Mouse (Mus musculus) adipocyte (in vitro differentiated cells): ENCODE measurements around the gene Ankfy1.
"Not testable (repeated sequence)": the region's sequence is repeated elsewhere in the genome, so short reads cannot be mapped to it uniquely, and the experiment has no call there.

Experiments
- DNase-seq: peaks from one replicate; pipeline ENCODE4 v3.0.0-alpha.2; 2016; ENCODE audit warnings: low spot score

Gene Ankfy1

DNA sequence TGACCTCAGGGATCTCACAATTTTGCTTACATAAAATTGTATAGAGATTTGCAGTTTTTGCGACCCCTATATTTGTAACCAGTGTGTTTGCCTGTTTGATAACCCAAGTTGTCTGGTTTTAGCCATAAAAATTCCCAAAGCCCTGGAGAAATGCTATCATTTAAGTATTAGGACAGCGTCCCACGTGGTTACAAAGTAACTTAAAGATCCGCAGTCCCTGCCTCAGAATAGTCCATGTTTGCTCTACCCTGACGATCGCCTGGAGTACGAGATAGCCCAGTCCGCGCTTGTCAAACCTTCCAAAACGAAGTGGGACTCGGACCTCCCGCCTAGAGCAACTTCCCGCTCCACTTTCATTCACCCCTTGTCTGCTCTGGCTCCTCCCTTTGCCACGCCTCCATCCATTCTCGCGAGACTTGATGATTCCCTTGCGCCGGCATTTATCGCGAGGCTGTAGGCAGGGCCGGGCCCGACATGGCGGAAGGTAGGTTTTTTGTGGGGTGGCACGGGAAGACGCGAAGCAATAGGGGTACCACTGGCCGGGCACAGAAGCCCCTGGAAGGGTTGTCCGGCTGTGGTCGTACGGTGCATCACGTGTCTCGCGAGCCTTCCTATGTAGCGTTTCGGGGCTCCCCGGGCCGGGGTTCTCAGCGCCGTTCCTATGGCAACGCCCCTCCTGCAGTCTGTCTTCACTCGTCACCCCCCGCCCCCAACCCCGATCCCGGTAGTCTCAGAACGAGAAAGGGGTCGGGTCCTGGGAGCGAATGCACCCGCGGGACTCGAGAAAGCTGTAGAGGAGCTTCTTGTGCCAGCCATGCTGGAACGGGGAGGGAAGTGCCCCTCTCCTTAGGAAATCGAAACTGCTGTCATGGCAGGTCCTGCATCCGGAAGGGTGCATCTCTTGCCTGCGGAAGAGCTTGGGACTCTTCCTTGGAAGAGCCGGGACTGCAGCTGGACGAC lies at the start of gene Ankfy1:
Gene Ankfy1, plus strand, starts transcription at position 456 of the 960 bp plus-strand sequence.
- peak; percentile 96 for DNase-seq

DNA sequence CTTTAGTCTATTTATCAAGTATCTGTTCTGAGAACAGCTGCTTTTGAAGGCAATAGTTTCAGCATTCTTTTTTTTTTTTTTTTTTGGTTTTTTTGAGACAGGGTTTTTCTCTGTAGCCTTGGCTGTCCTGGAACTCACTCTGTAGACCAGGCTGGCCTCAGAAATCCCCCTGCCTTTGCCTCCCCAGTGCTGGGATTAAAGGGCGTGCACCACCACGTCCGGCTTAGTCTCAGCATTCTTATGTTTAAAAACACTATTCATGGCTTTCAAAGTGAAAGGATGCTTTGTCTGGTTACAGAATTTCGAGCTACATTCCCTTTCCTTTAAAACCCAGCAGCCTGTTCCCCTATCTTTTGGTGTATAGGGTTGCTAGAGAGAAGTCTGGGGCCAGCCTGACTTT lies 47.1 kb upstream of the Ankfy1 start:
- no peak for DNase-seq

DNA sequence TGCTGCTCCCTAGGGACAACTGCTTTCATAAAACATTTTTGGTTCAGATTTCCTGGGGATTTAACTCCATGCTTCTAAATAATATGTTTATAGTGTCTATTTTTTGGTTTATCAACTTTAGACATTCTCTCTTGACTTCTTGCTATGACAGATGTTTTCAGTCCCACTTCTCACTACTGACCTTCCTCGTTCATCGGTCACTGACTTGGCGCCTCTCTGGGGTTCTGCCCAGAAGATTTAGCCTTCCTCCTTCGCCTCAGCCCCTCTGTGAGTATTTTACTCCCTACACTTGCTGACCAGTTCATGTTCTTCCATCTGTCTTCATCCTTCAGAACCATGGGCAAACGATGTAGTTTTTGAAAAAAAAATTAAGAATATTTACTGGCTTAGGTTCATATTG lies 44.4 kb upstream of the Ankfy1 start:
- no peak for DNase-seq

DNA sequence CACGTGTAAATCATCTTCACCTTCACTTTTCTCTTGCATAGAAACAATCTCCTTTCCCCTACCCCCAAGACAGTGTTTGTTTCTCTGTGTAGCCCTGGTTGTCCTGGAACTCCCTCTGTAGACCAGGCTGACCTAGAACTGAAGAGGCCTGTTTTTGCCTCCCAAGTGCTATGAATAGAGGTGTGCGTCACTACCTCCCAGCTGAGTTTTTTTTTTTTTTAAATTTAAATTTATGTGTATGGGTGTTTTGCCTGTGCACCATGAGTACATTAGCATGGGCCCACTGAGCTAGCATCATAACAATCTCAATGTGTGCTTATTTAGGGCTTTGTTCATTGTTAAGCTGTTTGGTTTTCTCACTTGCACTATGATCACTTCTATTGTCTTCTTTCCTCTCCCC lies 39.5 kb upstream of the Ankfy1 start:
- no peak for DNase-seq

DNA sequence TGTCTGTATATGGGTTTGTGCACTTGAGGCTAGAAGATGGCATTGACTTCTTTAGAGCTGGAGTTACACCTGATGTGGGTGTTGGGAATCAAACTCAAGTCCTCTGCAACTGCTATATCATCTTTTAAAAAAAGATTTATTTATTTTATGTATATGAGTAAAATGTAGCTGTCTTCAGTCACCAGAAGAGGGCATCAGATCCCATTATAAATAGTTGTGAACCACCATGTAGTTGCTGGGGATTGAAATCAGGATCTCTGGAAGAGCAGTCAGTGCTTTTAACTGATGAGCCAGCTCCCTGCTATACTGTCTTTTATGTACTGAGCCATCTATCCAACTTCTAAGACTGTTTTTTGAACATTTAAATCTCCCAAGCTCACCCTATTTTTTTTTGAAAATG lies 29.9 kb upstream of the Ankfy1 start:
- DNase-seq = no peak

DNA sequence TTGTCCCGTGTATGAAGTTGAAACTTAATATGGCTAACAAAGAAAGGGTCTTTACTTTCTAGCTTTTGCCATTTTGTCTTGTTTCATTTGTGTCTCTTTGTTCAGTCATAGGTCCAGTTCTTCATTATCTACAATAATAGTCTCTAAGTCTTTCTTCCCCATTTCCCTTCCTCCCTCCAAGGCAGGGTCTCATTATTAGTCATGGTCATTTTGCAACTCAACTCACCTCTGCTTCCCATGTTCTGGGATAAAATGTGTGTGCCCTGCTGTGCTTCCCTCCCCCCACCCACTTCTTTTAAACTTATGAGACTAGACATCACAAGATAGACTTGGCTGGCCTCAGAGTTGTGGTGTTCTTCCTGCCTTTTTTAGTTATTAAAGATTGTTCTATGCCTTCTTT lies 29.4 kb upstream of the Ankfy1 start:
- DNase-seq = no peak

DNA sequence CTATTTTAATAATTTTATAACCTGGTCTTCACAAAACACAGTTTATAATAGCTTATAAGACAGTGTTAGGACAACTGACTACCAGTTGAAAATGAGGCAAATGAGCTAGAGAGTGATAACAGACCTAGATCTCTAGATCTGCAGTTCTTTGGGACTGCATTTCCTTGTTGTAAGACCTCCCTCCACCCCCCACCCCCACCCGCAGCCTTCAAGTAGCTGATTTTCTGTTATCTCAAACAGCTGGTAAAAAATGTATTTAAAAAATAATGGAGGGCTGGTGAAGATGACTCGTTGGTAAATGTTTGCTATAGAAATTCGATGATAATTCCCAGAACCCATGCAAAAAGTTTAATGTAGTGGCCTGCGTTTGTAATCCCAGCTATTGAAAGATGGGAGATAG lies 25.2 kb upstream of the Ankfy1 start:
- no peak for DNase-seq

DNA sequence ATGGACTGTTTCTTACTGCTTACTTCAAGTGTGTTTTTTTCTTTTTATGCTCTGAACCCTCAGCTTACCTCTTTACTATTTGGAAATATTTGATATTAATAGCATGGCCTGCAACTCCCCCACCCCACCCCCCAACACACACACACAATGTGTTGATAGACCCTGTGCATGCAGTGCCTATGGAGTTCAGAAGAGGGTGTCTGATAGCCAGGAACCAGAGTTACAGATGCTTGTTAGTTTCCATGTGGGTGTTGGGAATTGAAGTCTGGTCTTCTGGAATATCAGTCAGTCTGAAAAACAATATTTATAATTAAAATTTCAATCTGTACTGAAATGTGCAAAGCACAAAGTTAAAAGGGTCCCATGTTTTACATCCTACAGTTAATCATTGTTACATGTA lies 19.2 kb upstream of the Ankfy1 start:
- no peak for DNase-seq

DNA sequence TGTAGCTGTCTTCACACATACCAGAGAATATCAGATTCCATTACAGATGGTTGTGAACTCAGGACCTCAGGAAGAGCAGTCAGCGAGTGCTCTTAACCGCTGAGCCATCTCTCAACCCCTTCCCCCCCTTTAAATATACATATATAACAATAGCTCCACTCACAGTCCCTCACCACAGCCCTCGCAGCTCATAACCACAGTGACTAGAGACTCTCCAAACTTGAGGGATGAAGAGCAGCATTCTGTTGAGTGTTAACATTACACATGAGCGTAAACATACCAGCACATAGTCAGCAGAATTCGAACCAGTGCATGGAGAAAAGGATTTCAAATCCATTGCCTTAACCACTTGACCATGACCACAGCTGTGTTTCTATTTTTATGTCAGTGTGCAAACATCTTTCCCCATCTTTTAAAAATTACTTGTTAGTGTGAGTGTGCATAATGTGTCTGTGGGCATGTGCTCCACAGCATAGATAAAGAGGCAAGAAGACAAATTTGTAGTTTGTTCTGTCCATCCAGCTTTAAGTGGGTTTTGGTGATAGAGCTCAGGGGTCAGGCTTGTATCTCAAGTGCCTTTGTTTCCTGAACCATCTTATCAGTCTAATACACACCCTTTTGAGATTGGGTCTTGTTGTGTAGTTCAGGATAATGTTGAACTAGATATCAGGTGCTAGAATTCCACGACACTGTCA lies 18.4 kb upstream of the Ankfy1 start:
- DNase-seq = no peak

DNA sequence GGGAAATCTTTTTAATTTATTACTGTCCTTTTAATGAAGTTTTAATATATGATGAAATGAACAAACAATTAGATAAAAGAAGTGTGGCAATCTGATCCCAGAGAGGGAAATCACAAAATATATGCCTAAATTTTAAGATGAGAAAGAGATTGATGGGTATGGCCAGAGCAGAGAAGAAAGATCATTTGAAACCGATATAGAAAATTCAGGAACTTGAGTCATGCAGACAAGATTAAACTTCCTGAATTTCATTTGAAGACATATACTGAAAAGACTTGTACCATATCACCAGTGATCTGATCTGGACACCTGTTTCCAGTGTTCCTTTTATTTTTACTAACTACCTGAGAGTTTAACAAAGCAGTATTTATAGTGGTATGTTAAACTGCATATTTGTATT lies 17.4 kb upstream of the Ankfy1 start:
- no peak for DNase-seq

DNA sequence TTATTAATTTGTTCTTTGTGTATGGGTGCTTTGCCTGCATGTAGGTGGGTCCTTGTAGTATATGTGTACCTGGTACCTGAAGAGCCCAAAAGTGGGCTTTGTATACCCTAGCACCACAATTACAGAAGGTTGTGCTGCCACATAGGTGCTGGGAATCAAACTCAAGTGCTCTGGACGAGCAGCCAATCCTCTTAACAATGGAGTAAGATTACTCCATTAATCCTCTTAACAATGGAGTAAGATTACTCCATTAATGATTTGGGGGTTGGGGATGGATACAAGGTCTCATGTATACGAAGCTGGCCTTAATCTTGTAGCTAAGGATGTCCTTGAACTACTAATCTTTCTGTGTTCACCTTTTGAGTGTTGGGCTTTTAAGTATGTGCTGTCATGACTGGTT lies 14.5 kb upstream of the Ankfy1 start:
- no peak for DNase-seq

DNA sequence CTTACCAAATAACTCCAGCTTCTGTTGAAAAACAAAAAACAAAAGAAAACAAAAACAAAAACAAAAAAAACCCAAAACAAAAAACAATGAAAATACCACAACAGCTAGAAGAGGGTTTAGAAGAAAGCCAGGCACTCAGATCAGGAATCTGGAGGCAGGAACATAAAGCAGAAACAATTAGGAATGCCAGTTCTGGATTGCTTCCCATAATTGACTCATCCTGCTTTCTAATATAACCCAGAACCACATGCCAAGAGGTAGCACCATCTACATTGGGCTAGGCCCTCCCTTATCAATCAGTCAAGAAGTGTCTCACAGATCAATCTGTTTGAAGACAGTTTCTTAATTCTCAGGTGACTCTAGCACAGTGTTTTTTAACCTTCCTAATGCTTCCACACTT lies 9.1 kb upstream of the Ankfy1 start:
- no peak for DNase-seq

DNA sequence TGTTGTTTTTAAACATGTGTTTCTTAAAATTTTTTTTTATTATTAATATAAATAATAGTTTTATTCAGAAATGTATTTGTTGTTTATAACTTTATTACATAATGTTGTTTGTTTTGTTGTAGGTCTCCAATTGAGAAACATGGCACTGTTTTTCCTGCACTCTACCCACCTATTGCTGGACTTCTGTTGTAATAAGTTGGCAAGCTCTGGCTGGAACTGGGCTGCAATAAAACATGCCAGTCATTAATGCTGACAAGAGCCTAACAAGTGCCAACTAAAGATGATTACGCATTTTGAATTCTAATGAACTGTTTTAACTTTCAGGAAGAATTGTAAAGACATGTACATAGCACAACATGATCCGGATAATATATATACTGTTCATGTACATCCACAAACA lies 6.4 kb upstream of the Ankfy1 start:
- peak; percentile 86 for DNase-seq

DNA sequence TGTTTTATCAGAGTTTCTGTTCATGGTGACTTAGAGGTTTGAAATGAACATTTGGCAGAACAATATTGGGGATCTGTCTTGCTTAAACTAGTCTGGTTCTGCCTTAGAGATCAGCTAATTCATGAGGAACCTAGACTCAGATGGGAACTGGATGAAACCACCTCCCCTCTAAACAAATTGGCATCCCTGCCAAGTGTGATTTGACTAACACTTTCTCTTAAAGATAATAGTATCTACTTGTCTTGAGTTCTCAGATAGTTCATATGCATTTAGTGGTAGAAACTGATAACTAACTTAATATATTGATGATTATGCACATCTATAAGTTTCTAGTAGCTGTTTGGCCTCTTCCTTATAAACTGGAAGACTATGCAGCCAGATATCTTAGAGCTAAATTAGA lies 3.1 kb upstream of the Ankfy1 start:
- no peak for DNase-seq

DNA sequence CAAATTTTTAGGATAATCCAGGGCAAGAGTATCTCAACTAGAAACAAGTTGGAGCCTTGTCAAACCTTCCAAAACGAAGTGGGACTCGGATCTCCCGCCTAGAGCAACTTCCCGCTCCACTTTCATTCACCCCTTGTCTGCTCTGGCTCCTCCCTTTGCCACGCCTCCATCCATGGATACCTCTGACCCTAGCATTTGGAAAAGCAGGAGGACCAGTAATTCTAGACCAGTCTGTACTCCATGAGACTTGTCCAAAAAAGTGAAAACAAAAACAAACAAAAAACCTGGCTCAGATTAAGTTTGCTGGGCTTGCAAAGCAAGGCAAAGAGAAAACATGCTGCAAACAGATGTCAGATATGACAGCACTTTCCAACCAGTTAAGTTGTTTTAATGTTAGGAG lies 1.6 kb upstream of the Ankfy1 start:
- DNase-seq = peak; percentile 78

DNA sequence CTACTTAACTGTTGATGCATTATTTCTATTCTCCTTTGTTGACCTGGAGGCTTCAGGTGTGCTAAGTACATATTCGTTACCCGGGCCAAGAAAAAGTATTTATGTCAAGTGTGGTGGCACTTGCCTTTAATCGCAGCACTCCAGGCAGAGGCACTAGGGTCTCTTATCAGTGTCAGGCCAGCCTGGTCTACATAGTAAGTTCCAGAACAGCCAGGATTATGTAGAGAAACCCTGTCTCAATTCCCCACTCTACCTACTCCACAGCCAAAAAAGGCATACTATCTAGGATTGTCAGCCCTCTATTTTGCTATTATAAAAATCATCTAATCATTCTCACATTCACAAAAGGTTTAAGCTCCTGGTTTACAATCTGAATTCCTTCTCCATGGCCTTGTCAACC lies 691 bp upstream of the Ankfy1 start:
- DNase-seq = no peak

DNA sequence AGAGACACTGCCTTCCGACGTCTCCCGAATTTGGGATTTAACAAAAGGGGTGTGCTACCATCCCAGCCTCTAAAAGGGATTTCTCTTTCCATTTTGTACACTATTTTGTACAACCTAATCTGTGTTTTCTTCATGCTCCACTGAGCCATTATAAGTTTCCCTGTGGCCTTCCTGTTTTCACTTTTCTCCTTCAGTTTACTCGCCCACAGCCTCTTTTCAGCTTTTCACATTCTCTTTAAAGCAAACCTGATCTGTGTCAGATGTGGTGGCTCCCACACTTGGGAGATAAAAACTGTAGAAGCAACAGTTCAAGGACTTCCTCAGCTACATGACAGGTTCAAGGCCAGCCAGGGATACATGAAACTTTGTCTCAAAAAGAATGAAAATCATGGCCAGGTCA lies 2.5 kb downstream of the Ankfy1 start:
- DNase-seq = no peak

DNA sequence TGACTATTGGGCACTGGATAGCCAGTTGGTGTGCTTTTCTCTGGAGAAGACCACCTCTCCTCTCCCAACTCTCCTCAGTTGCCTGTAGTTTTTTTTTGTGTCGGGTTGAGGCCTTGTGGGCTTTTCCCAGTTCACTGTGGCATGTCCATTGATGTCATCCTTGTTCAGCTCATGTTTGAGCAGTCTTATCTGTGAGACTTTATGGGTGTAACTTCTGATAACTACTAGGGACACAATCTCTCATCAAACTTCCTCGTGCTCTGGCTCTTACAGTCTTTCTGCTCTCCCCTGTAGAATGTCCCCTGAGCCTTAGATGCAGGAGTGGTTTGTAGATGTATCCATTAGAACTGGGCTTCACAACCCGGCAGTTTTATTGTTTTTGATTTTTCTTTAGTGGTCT lies 5.2 kb downstream of the Ankfy1 start:
- DNase-seq = no peak

DNA sequence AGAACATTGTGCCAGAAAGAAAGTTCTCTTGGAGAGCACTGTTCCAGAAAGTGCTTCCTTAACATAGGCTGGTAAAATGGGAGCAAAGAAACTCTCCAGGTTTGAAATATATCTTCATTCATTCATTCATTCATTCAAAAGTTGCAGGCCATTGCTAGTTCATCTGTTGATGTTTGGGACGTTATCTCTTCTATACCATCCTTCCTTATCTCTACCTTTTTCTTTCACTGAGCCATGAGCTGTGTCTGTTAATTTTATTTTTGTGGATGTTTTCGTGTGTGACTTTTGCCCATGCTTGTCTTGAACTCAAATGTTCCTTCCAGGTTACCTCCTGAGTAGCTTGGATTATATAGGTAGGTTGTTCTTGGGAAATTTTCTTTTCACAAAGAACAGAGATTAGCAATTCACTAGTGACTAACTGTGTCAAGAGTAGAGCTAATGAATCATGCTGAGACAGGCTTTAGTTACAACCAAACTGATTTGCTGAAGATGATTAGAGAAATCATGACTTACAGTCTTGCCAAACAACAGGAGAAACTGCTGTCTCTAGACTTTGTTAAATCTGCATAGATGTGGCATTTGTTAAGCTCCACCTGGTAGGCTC lies 6.7 kb downstream of the Ankfy1 start:
- no peak for DNase-seq

DNA sequence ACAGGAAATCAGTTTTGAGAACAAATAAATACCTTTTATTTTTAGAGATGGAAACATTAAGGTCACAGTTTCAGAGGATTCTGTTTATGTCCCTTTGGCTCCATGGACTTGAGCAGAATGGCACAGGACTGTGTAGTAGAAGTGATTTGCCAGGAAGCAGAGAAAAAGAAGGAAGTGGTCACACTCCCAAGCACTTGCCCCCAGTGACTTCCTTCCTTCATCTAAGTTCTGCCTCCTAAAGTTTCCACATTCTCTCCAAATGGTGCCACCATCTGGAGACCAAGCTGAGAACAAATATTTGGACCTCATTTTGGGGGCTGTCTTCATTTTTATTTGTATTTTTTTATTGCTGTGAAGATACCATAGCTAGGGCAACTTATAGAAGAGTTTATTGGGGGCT lies 7.5 kb downstream of the Ankfy1 start:
- DNase-seq = no peak

DNA sequence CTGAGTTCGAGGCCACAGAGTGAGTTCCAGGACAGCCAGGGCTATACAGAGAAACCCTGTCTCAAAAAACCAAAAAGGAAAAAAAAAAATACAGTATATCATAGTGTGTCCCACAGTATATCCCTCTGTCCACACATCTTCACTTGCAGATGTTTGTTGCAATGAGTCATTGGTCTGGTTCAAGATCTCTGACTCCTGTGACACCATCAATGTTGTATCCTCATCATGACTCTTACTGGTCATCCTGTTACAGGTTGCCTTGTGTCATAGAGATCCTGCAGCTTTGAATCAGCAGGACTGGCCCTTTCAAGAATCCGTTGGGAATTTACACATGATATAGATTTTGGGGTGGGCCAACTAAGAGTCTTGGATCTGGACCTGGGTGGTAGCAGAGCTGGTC lies 15.3 kb downstream of the Ankfy1 start:
- DNase-seq = not testable (repeated sequence)

DNA sequence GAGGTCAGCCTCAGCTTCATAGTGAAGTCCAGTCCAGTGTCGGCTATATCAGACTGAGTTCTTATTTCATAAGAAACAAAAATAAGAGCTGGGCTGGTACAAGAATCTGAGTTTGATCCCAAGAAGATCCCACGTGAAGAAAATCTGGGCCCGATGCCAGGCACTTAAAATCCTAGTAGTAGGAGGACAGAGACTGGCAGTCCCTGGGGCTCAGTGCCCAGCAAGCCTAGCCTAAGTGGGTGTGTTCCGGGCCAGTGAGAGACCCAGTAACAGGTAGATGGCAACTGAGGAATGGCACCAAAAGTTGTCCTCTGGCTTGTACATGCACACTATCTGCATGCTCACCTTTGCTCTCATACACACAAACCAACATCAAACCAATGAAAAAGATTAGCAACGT lies 22.9 kb downstream of the Ankfy1 start:
- DNase-seq = peak; percentile 25

DNA sequence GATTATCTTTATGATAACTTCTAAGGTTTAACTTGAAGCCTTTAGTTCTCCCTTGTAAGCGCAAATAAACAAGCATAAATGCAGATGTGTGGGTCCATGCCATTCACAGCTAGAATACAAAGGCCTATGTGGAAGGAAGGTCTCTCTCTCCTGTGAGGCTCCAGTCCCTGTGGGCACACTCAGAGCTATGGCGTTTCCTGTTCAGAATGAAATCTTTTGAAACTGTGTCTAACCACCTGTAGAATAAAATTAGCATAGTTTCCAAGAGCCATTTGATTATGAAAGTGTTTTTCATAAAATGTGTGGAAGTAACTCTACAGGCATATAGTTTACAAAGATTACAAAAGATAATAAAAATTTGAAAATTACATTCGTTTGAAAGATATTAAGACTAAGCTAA lies 28.4 kb downstream of the Ankfy1 start:
- no peak for DNase-seq
